Mouse (Mus musculus): Measurements from ENCODE around the gene Arid2.
"Not testable (repeated sequence)": the region's sequence is repeated elsewhere in the genome, so short reads cannot be mapped to it uniquely, and the experiment has no call there.

Arid2 gene

DNA sequence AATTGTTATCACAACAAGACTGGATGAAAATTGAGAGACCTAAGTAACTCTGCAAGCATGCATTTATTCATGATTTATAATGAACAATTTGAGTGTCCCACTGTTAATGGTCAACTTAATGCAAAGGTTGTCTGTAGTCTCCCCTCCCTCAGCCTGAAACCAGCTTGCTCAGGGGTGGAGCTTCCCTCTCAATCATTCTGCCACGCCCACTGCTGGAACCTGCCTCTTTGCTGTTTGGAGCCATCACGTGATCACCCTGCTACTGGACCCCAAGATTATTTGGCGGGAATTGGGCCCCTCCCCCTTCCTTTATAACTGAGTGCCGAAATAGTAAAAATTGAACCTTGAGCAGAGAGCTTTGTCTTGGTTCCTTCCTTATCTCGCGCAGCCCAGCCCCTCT is 154.2 kb downstream of the Arid2 start:
- not testable (repeated sequence) for DNase-seq

- DNase-seq, result no peak
These were observed 159.5 kb downstream of the Arid2 start for GRCm38 (mm10) chr15:96446785-96447184.

GRCm38 (mm10) chr15:96448656-96449299 is 161.5 kb downstream of the Arid2 start:
- no peak for DNase-seq

DNA sequence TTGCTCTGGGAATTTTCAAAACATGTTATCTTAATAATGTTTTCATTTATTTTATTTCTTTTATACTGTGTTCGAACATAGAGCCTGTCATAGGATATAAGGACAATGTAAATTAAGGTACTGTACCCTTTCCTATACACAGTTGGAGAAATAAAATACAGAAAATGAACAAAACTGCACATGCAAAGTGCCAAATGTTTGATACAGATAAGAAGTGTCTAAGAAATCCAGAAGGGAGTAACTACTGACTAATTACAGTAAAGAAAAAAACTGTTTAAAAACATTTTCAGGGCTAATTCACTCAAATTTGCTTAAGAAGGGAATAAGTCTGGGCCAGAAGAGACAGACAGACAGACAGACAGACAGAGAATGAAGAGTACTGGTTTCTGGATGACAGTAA is 166.0 kb downstream of the Arid2 start:
- no peak for DNase-seq
